Mouse (Mus musculus): Measurements from ENCODE around the gene Rccd1. TPM values are rescaled to one million over a fixed set of nuclear protein-coding genes. Genes with fewer than 3 reads are reported as not detected.

Gene Rccd1
- polyA plus RNA-seq, 1 experiment from 2014 or later: 10.5 TPM

GRCm38 (mm10) chr7:80269751-80270255 lies 54.5 kb downstream of the Rccd1 start:
- no peak for DNase-seq (ENCODE audit: low spot score)
- 1% methylated on average over 23 of the region's 23 CpGs for WGBS

GRCm38 (mm10) chr7:80268897-80269750 lies 55.1 kb downstream of the Rccd1 start, which contains the start of gene Vps33b:
TSS of gene Vps33b (plus strand) at chr7:80269649.
- WGBS: 6% methylated on average over 21 of the region's 21 CpGs
- Histone ChIP-seq H3K9ac (ENCODE audit: low read length) (peak within 1 kb of the TSS; percentile 81), H3K27me3 (ENCODE audit: control insufficient read depth, insufficient read depth, low read length) (no peaks in the 10 kb centered on the region), H3K36me3 (ENCODE audit: control insufficient read depth, insufficient read depth, low read length) (peaks cover 10% of the 10 kb centered on the region), H3K4me3 (ENCODE audit: low read depth, low read length) (peak within 1 kb of the TSS; percentile 75), H3K9me3 (ENCODE audit: control insufficient read depth, low read length) (no peaks in the 10 kb centered on the region; the same call in 1 of the 2 replicates), H3K4me1 (ENCODE audit: control insufficient read depth, insufficient read depth, low read length) (peaks cover 9% of the 10 kb centered on the region), H3K4me2 (ENCODE audit: low read depth, severe bottlenecking) (peak within 1 kb of the TSS; percentile 94), H3K27ac (replicated peaks; ENCODE audit: low read depth, low read length) (no peak within 1 kb of the TSS)
- ATAC-seq (ENCODE audit: insufficient number of reproducible peaks, low FRiP score, low TSS enrichment, low read depth): peak; percentile 62; the same call in 1 of the 2 replicates
- peak; percentile 95 for DNase-seq (ENCODE audit: low spot score)

More at GRCm38 (mm10) chr7:80269751-80270255, 54.5 kb downstream of the Rccd1 start:
- Histone ChIP-seq H3K4me1 (ENCODE audit: control insufficient read depth, insufficient read depth, low read length) (peaks cover 9% of the 10 kb centered on the region), H3K9ac (ENCODE audit: low read length) (peak overlapping the region; percentile 81), H3K27me3 (ENCODE audit: control insufficient read depth, insufficient read depth, low read length) (no peaks in the 10 kb centered on the region), H3K4me3 (ENCODE audit: low read depth, low read length) (peak overlapping the region; percentile 75), H3K27ac (replicated peaks; ENCODE audit: low read depth, low read length) (no peak overlapping the region), H3K4me2 (ENCODE audit: low read depth, severe bottlenecking) (peak overlapping the region; percentile 94), H3K36me3 (ENCODE audit: control insufficient read depth, insufficient read depth, low read length) (peaks cover 10% of the 10 kb centered on the region), H3K9me3 (ENCODE audit: control insufficient read depth, low read length) (peaks cover 5% of the 10 kb centered on the region; the same call in 1 of the 2 replicates)
- ATAC-seq (ENCODE audit: insufficient number of reproducible peaks, low FRiP score, low TSS enrichment, low read depth): no peak

GRCm38 (mm10) chr7:80267764-80268163 lies 56.5 kb downstream of the Rccd1 start:
- no peak for ATAC-seq (ENCODE audit: insufficient number of reproducible peaks, low FRiP score, low TSS enrichment, low read depth)
- Histone ChIP-seq H3K4me1 (ENCODE audit: control insufficient read depth, insufficient read depth, low read length) (peaks cover 9% of the 10 kb centered on the region), H3K9me3 (ENCODE audit: control insufficient read depth, low read length) (no peaks in the 10 kb centered on the region), H3K36me3 (ENCODE audit: control insufficient read depth, insufficient read depth, low read length) (peaks cover 6% of the 10 kb centered on the region), H3K9ac (ENCODE audit: low read length) (no peak overlapping the region), H3K27ac (replicated peaks; ENCODE audit: low read depth, low read length) (no peak overlapping the region), H3K27me3 (ENCODE audit: control insufficient read depth, insufficient read depth, low read length) (no peaks in the 10 kb centered on the region), H3K4me2 (ENCODE audit: low read depth, severe bottlenecking) (no peak overlapping the region), H3K4me3 (ENCODE audit: low read depth, low read length) (no peak overlapping the region)
- WGBS: 72% methylated on average over 1 of the region's 1 CpGs
- no peak for DNase-seq (ENCODE audit: low spot score)

- no peak overlapping the region for H3K27ac ChIP-seq (replicated peaks; ENCODE audit: low read depth, low read length)
- no peak overlapping the region for H3K4me2 ChIP-seq (ENCODE audit: low read depth, severe bottlenecking)
- H3K27me3 ChIP-seq (ENCODE audit: control insufficient read depth, insufficient read depth, low read length): no peaks in the 10 kb centered on the region
- no peak for ATAC-seq (ENCODE audit: insufficient number of reproducible peaks, low FRiP score, low TSS enrichment, low read depth)
- H3K9me3 ChIP-seq (ENCODE audit: control insufficient read depth, low read length): no peaks in the 10 kb centered on the region
- no peak for DNase-seq (ENCODE audit: low spot score)
- no peak overlapping the region for H3K9ac ChIP-seq (ENCODE audit: low read length)
- H3K4me1 ChIP-seq (ENCODE audit: control insufficient read depth, insufficient read depth, low read length): peaks cover 7% of the 10 kb centered on the region; the same call in 1 of the 2 replicates
- 94% methylated on average over 12 of the region's 12 CpGs for WGBS
- H3K36me3 ChIP-seq (ENCODE audit: control insufficient read depth, insufficient read depth, low read length): peaks cover 6% of the 10 kb centered on the region
- no peak overlapping the region for H3K4me3 ChIP-seq (ENCODE audit: low read depth, low read length)
Observed at GRCm38 (mm10) chr7:80264606-80265005, 59.6 kb downstream of the Rccd1 start.

- Histone ChIP-seq H3K4me3 (ENCODE audit: low read depth, low read length) (peak overlapping the region; percentile 96), H3K36me3 (ENCODE audit: control insufficient read depth, insufficient read depth, low read length) (peaks cover 6% of the 10 kb centered on the region), H3K4me2 (ENCODE audit: low read depth, severe bottlenecking) (peak overlapping the region; percentile 76), H3K4me1 (ENCODE audit: control insufficient read depth, insufficient read depth, low read length) (0 out of 2 replicates have a peak, but pooled peaks cover 5% of the 10 kb centered on the region), H3K9me3 (ENCODE audit: control insufficient read depth, low read length) (no peaks in the 10 kb centered on the region), H3K9ac (ENCODE audit: low read length) (peak overlapping the region; percentile 79), H3K27me3 (ENCODE audit: control insufficient read depth, insufficient read depth, low read length) (no peaks in the 10 kb centered on the region), H3K27ac (replicated peaks; ENCODE audit: low read depth, low read length) (peak overlapping the region; percentile 38; the same call in 1 of the 2 replicates)
- WGBS: 2% methylated on average over 31 of the region's 32 CpGs
- no peak for DNase-seq (ENCODE audit: low spot score)
- peak; percentile 37; the same call in 1 of the 2 replicates for ATAC-seq (ENCODE audit: insufficient number of reproducible peaks, low FRiP score, low TSS enrichment, low read depth)
Observed at GRCm38 (mm10) chr7:80261372-80261990, 62.8 kb downstream of the Rccd1 start.

- Histone ChIP-seq H3K4me3 (ENCODE audit: low read depth, low read length) (peak within 1 kb of the TSS; percentile 96), H3K36me3 (ENCODE audit: control insufficient read depth, insufficient read depth, low read length) (peaks cover 6% of the 10 kb centered on the region), H3K27me3 (ENCODE audit: control insufficient read depth, insufficient read depth, low read length) (no peaks in the 10 kb centered on the region), H3K4me1 (ENCODE audit: control insufficient read depth, insufficient read depth, low read length) (0 out of 2 replicates have a peak, but pooled peaks cover 5% of the 10 kb centered on the region), H3K9ac (ENCODE audit: low read length) (peak within 1 kb of the TSS; percentile 79), H3K4me2 (ENCODE audit: low read depth, severe bottlenecking) (peak within 1 kb of the TSS; percentile 76), H3K9me3 (ENCODE audit: control insufficient read depth, low read length) (no peaks in the 10 kb centered on the region), H3K27ac (replicated peaks; ENCODE audit: low read depth, low read length) (peak within 1 kb of the TSS; percentile 38; the same call in 1 of the 2 replicates)
- ATAC-seq (ENCODE audit: insufficient number of reproducible peaks, low FRiP score, low TSS enrichment, low read depth) (peak; percentile 84), DNase-seq (ENCODE audit: low spot score) (peak; percentile 88)
- 26% methylated on average over 40 of the region's 40 CpGs for WGBS
Observed at GRCm38 (mm10) chr7:80260625-80261371, 63.5 kb downstream of the Rccd1 start, which contains the start of gene Ngrn. TSS of gene Ngrn (plus strand) at chr7:80261215.

- no peaks in the 10 kb centered on the region for H3K9me3 ChIP-seq (ENCODE audit: control insufficient read depth, low read length)
- ATAC-seq (ENCODE audit: insufficient number of reproducible peaks, low FRiP score, low TSS enrichment, low read depth) (no peak), DNase-seq (ENCODE audit: low spot score) (no peak)
- H3K4me1 ChIP-seq (ENCODE audit: control insufficient read depth, insufficient read depth, low read length): 0 out of 2 replicates have a peak, but pooled peaks cover 5% of the 10 kb centered on the region
- no peaks in the 10 kb centered on the region for H3K27me3 ChIP-seq (ENCODE audit: control insufficient read depth, insufficient read depth, low read length)
- no peak overlapping the region for H3K9ac ChIP-seq (ENCODE audit: low read length)
- H3K4me3 ChIP-seq (ENCODE audit: low read depth, low read length): no peak overlapping the region
- no peak overlapping the region for H3K4me2 ChIP-seq (ENCODE audit: low read depth, severe bottlenecking)
- no peaks in the 10 kb centered on the region for H3K36me3 ChIP-seq (ENCODE audit: control insufficient read depth, insufficient read depth, low read length)
- 44% methylated on average over 2 of the region's 2 CpGs for WGBS
- no peak overlapping the region for H3K27ac ChIP-seq (replicated peaks; ENCODE audit: low read depth, low read length)
Observed at GRCm38 (mm10) chr7:80257706-80258105, 66.5 kb downstream of the Rccd1 start.
